34 mouse cellular contexts compared by ENCODE assay signal in the genomic region with DNA sequence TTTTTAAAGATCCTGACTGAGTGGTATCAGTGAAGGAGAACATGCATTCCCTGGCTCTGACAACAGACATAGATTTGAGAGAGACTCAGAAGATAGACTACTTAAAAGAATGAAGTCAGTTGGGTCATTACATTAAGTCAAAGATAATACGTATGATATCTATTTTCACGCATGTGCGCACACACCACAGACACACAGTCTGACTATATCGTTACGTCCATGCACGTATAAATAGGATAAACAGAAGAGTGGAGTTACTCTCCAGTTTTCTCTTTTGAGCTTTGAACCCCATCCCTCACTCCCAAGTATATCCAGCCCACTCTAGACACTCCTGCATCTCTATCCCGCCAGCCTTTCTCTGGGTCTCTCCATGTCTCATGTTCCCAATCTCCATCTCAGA. TPM values are rescaled to one million over a fixed set of nuclear protein-coding genes. Genes with fewer than 3 reads are reported as not detected.
"Had no signal": no experiment of that assay in that cellular context is flagged by ENCODE, and none has a peak within 500 bp of the region (broad histone marks: within the 10 kb centered on the region; RNA-seq: fewer than 3 reads in every experiment).

No protein-coding gene starts in this region.

- H3K27ac ChIP-seq: heart, adult 2 months; hindbrain, embryonic 10.5 days; hindbrain, embryonic 12.5 days; hindbrain, embryonic 14.5 days; intestine, embryonic 15.5 days; left cerebral cortex, adult 2 months; limb, embryonic 10.5 days; limb, embryonic 12.5 days had no signal

- H3K4me2 ChIP-seq: heart, embryonic 12.5 days; hindbrain, embryonic 12.5 days; hindbrain, embryonic 14.5 days; intestine, embryonic 15.5 days; limb, embryonic 12.5 days had no signal

- H3K9me3 ChIP-seq: heart, embryonic 12.5 days; hindbrain, embryonic 10.5 days; hindbrain, embryonic 12.5 days; intestine, embryonic 15.5 days; limb, embryonic 10.5 days; limb, embryonic 12.5 days had no signal

- DNase-seq: forebrain, postnatal 0 days; gastrocnemius, postnatal 25 days; heart, adult 2 months; heart, postnatal 10 days; heart, postnatal 4 days; kidney, adult 18-20 months; kidney, adult 8-10 months; kidney, postnatal 14 days; kidney, postnatal 36 days; layer of hippocampus, adult 9-11 months; layer of hippocampus, postnatal 36 days had no signal

- ATAC-seq: forebrain, postnatal 0 days; hindbrain, embryonic 16.5 days; inflammation-experienced regulatory T-cells, adult 6 months; intestine, embryonic 15.5 days; intestine, postnatal 0 days had no signal

- H3K4me3 ChIP-seq: heart, adult 2 months; heart, embryonic 12.5 days; hindbrain, embryonic 10.5 days; hindbrain, embryonic 12.5 days; intestine, embryonic 15.5 days; left cerebral cortex, adult 2 months; limb, embryonic 10.5 days; limb, embryonic 12.5 days had no signal

- H3K36me3 ChIP-seq: heart, embryonic 12.5 days; hindbrain, embryonic 10.5 days; hindbrain, embryonic 12.5 days; intestine, embryonic 15.5 days; limb, embryonic 10.5 days; limb, embryonic 12.5 days had no signal

- H3K9ac ChIP-seq: forebrain, postnatal 0 days; heart, embryonic 12.5 days; hindbrain, embryonic 12.5 days; hindbrain, embryonic 14.5 days; intestine, embryonic 15.5 days; limb, embryonic 12.5 days had no signal

- H3K27me3 ChIP-seq: heart, embryonic 12.5 days; hindbrain, embryonic 12.5 days; intestine, embryonic 15.5 days; limb, embryonic 12.5 days had no signal

RNA-seq across cellular contexts. Expression of gene Asb17, which starts 40.0 kb away (rescaled TPM):
- total RNA-seq: forebrain, postnatal 0 days; gastrocnemius, adult 18-20 months; gastrocnemius, postnatal 25 days; gastrocnemius, postnatal 4 days; granulocyte monocyte progenitor cell, adult 5-6 weeks; heart, adult 2 months; heart, postnatal 10 days; heart, postnatal 25 days; heart, postnatal 4 days; layer of hippocampus, adult 18-20 months; layer of hippocampus, adult 8-10 months; layer of hippocampus, postnatal 14 days; layer of hippocampus, postnatal 36 days; left cerebral cortex, adult 2 months; left cerebral cortex, postnatal 14 days; left cerebral cortex, postnatal 36 days; liver, adult 2 months had no signal
- polyA plus RNA-seq: forebrain, postnatal 0 days; heart, adult 2 months; hindbrain, embryonic 14.5 days; inflammation-experienced regulatory T-cells, adult 6 months; intestine, embryonic 15.5 days; intestine, postnatal 0 days; kidney, embryonic 14.5 days; large intestine, adult 2 months; liver, adult 2 months had no signal
